In genomic region chr19:7117653-7118307, GRCm38 (mm10) we compare ENCODE assay signal across 13 mouse cellular contexts. TPM values are rescaled to one million over a fixed set of nuclear protein-coding genes. Genes with fewer than 3 reads are reported as not detected.
DNase-seq lines count a peak whose midpoint lies in the region; ATAC-seq lines count a peak whose summit lies in the region.
"Had no signal": no experiment of that assay in that cellular context is flagged by ENCODE, and none has a peak within 500 bp of the region (broad histone marks: within the 10 kb centered on the region; RNA-seq: fewer than 3 reads in every experiment).

No protein-coding gene starts in this region.

- no peak overlapping the region for H3K27ac ChIP-seq in heart, embryonic 11.5 days (ENCODE audit: low read depth, low read length)
- H3K27ac ChIP-seq: hindbrain, embryonic 14.5 days had no signal

- peak overlapping the region; percentile 11; the same call in 1 of the 2 replicates for H3K4me2 ChIP-seq in heart, embryonic 11.5 days
- H3K4me2 ChIP-seq: hindbrain, embryonic 14.5 days had no signal

- H3K9ac ChIP-seq in heart, embryonic 11.5 days (ENCODE audit: low read depth, low read length), result peak overlapping the region; percentile 43; the same call in 1 of the 2 replicates
- H3K9ac ChIP-seq: hindbrain, embryonic 14.5 days; limb, embryonic 12.5 days had no signal

- no peaks in the 10 kb centered on the region for H3K36me3 ChIP-seq in heart, embryonic 11.5 days (ENCODE audit: control insufficient read depth, insufficient read depth, low read length)
- H3K36me3 ChIP-seq in megakaryocyte, embryonic 14.5 days (replicated peaks; ENCODE audit: low read length), result no peaks in the 10 kb centered on the region
- H3K36me3 ChIP-seq: limb, embryonic 12.5 days had no signal

- no peak overlapping the region for H3K4me3 ChIP-seq in heart, embryonic 11.5 days (ENCODE audit: low read depth, low read length)
- H3K4me3 ChIP-seq in megakaryocyte, embryonic 14.5 days (replicated peaks), result peak overlapping the region; percentile 85
- H3K4me3 ChIP-seq: limb, embryonic 12.5 days had no signal

- intact Hi-C loops in heart, postnatal 14 days (cut with DNase I), result no loop called here

- H3K27me3 ChIP-seq in heart, embryonic 11.5 days (ENCODE audit: control insufficient read depth, insufficient read depth, low read length), result no peaks in the 10 kb centered on the region
- H3K27me3 ChIP-seq in megakaryocyte, embryonic 14.5 days (replicated peaks), result peaks cover 52% of the 10 kb centered on the region

- no peak for ATAC-seq in heart, embryonic 11.5 days (replicated peaks; ENCODE audit: insufficient number of reproducible peaks, low FRiP score, low TSS enrichment)
- peak; percentile 59 for ATAC-seq in common myeloid progenitor, adult 5-6 weeks (replicated peaks; ENCODE audit: low read depth, poor library complexity, severe bottlenecking)
- no peak for ATAC-seq in frontal cortex, adult (ENCODE audit: low TSS enrichment)
- ATAC-seq: forebrain, embryonic 14.5 days had no signal

- DNase-seq in heart, postnatal 14 days, result no peak
- peak; percentile 18 for DNase-seq in A20 (ENCODE audit: low read depth, low spot score)
- DNase-seq in adrenal gland, adult (ENCODE audit: inconsistent age in 2 of 2, low spot score in 1 of 2), result no peak
- DNase-seq in urinary bladder, postnatal 36 days (ENCODE audit: low spot score in 2 of 2), result no peak
- DNase-seq: adrenal gland, adult 8-10 months; cerebellum, postnatal 14 days had no signal

- H3K4me1 ChIP-seq in heart, embryonic 11.5 days (ENCODE audit: control insufficient read depth, insufficient read depth, low read length), result peaks cover 41% of the 10 kb centered on the region
- H3K4me1 ChIP-seq in megakaryocyte, embryonic 14.5 days, result peaks cover 98% of the 10 kb centered on the region

- WGBS in heart, embryonic 11.5 days (ENCODE audit: insufficient replicate concordance), result 41% methylated on average over 8 of the region's 8 CpGs

- H3K9me3 ChIP-seq in heart, embryonic 11.5 days (replicated peaks; ENCODE audit: control insufficient read depth, low read length), result no peaks in the 10 kb centered on the region
- H3K9me3 ChIP-seq in megakaryocyte, embryonic 14.5 days, result no peaks in the 10 kb centered on the region
- H3K9me3 ChIP-seq: limb, embryonic 12.5 days had no signal

RNA-seq across cellular contexts. Expression of gene Flrt1, which starts 12.3 kb away (rescaled TPM):
- polyA plus RNA-seq in heart, embryonic 11.5 days (2014; fragmentation: Nextera tagmentation; extraction: Ambion mirVana), result 0.79 and 0.97 TPM in 2 replicates
- total RNA-seq in heart, postnatal 14 days (2021), result 1 to 10 TPM in 1 of 2 experiments, under 1 TPM in 1; 0.98 to 1.0 TPM
- not detected in 2 replicates for total RNA-seq in common myeloid progenitor, adult 5-6 weeks (2017)
- polyA plus RNA-seq in megakaryocyte, embryonic 14.5 days (2012; ENCODE audit: insufficient read depth, low replicate concordance), result not detected in 2 replicates
